Mouse (Mus musculus): Measurements from ENCODE around the gene Rnf43. TPM values are rescaled to one million over a fixed set of nuclear protein-coding genes. Genes with fewer than 3 reads are reported as not detected.

Gene Rnf43
- polyA plus RNA-seq, 1 experiment from 2014 or later = 0.54 TPM

GRCm38 (mm10) chr11:87720324-87720723 lies 57.8 kb downstream of the Rnf43 start:
- WGBS = 61% methylated on average over 9 of the region's 9 CpGs
- Histone ChIP-seq H3K36me3 (no peaks in the 10 kb centered on the region), H3K27me3 (replicated peaks) (no peaks in the 10 kb centered on the region), H3K27ac (replicated peaks) (no peak overlapping the region), H3K9ac (replicated peaks) (no peak overlapping the region), H3K4me2 (no peak overlapping the region), H3K4me1 (no peaks in the 10 kb centered on the region), H3K9me3 (replicated peaks) (no peaks in the 10 kb centered on the region), H3K4me3 (replicated peaks) (no peak overlapping the region)
- ATAC-seq (ENCODE audit: low FRiP score) = no peak

GRCm38 (mm10) chr11:87720839-87721238 lies 58.3 kb downstream of the Rnf43 start:
- no peak for ATAC-seq (ENCODE audit: low FRiP score)
- 79% methylated on average over 9 of the region's 9 CpGs for WGBS
- H3K36me3 ChIP-seq = no peaks in the 10 kb centered on the region
- H3K4me3 ChIP-seq (replicated peaks) = no peak overlapping the region
- no peak overlapping the region for H3K27ac ChIP-seq (replicated peaks)
- H3K9ac ChIP-seq (replicated peaks) = no peak overlapping the region
- no peaks in the 10 kb centered on the region for H3K27me3 ChIP-seq (replicated peaks)
- H3K4me1 ChIP-seq = 0 out of 2 replicates have a peak, but pooled peaks cover under 1% of the 10 kb centered on the region
- H3K4me2 ChIP-seq = no peak overlapping the region
- no peaks in the 10 kb centered on the region for H3K9me3 ChIP-seq (replicated peaks)

GRCm38 (mm10) chr11:87722168-87722567 lies 59.6 kb downstream of the Rnf43 start:
- no peak overlapping the region for H3K4me2 ChIP-seq
- no peak overlapping the region for H3K9ac ChIP-seq (replicated peaks)
- H3K9me3 ChIP-seq (replicated peaks) = no peaks in the 10 kb centered on the region
- H3K4me3 ChIP-seq (replicated peaks) = no peak overlapping the region
- 0 out of 2 replicates have a peak, but pooled peaks cover 7% of the 10 kb centered on the region for H3K4me1 ChIP-seq
- no peak for ATAC-seq (ENCODE audit: low FRiP score)
- H3K36me3 ChIP-seq = no peaks in the 10 kb centered on the region
- 86% methylated on average over 3 of the region's 3 CpGs for WGBS
- H3K27me3 ChIP-seq (replicated peaks) = no peaks in the 10 kb centered on the region
- no peak overlapping the region for H3K27ac ChIP-seq (replicated peaks)

DNA sequence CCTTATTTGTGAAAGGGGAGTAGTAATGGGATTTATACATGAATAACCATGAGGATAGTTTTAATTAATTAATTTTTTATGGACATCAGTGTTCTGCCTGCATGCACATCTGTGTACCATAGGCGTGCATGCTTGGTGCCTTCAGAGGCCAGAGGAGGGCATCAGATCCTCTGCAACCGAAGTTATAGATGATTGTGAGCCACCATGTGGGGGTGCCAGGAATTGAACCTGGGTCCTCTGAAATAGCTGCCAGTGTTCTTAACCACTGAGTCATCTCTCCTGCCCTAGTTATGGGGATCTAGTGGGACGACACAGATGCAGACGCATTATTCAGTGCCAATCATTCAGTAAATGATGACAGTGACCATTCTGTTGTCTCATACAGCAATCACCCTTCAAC lies 60.4 kb downstream of the Rnf43 start:
- H3K9ac ChIP-seq (replicated peaks) = no peak overlapping the region
- WGBS = 84% methylated on average over 4 of the region's 4 CpGs

GRCm38 (mm10) chr11:87725515-87725914 lies 63.0 kb downstream of the Rnf43 start:
- Histone ChIP-seq H3K4me3 (replicated peaks) (no peak overlapping the region), H3K27me3 (replicated peaks) (no peaks in the 10 kb centered on the region), H3K4me2 (no peak overlapping the region), H3K36me3 (no peaks in the 10 kb centered on the region), H3K27ac (replicated peaks) (no peak overlapping the region), H3K9ac (replicated peaks) (no peak overlapping the region), H3K4me1 (0 out of 2 replicates have a peak, but pooled peaks cover 7% of the 10 kb centered on the region), H3K9me3 (replicated peaks) (no peaks in the 10 kb centered on the region)
- no peak for ATAC-seq (ENCODE audit: low FRiP score)

More for the DNA sequence above, 60.4 kb downstream of the Rnf43 start:
- Histone ChIP-seq H3K4me2 (no peak overlapping the region), H3K27me3 (replicated peaks) (no peaks in the 10 kb centered on the region), H3K9me3 (replicated peaks) (no peaks in the 10 kb centered on the region), H3K27ac (replicated peaks) (no peak overlapping the region), H3K36me3 (no peaks in the 10 kb centered on the region), H3K4me3 (replicated peaks) (no peak overlapping the region), H3K4me1 (0 out of 2 replicates have a peak, but pooled peaks cover 7% of the 10 kb centered on the region)
- ATAC-seq (ENCODE audit: low FRiP score) = no peak

GRCm38 (mm10) chr11:87725964-87726562 lies 63.5 kb downstream of the Rnf43 start:
- no peak for ATAC-seq (ENCODE audit: low FRiP score)
- Histone ChIP-seq H3K4me3 (replicated peaks) (no peak overlapping the region), H3K4me1 (0 out of 2 replicates have a peak, but pooled peaks cover 7% of the 10 kb centered on the region), H3K36me3 (no peaks in the 10 kb centered on the region), H3K27ac (replicated peaks) (no peak overlapping the region; the same call in 1 of the 2 replicates), H3K9ac (replicated peaks) (no peak overlapping the region), H3K4me2 (no peak overlapping the region), H3K9me3 (replicated peaks) (no peaks in the 10 kb centered on the region), H3K27me3 (replicated peaks) (no peaks in the 10 kb centered on the region)
- 26% methylated on average over 6 of the region's 6 CpGs for WGBS

DNA sequence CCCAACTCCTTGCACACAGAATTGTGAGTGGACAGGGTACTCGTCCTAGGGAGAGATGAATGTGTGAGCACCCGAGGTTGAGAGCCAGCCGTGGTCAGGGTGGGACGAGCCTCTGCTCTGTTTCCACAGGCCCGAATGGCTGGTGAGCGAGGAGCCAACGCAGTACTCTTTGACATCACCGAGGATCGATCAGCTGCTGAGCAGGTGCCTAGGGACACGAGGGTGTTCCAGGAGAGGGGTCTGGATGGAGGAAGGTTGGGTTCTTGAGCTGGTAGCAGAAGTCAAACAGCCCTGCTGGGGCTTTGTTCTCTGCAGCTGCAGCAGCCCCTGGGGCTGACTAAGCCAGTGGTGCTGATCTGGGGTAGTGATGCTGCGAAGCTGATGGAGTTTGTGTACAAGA lies 64.5 kb downstream of the Rnf43 start:
- ATAC-seq (ENCODE audit: low FRiP score) = no peak
- H3K27ac ChIP-seq (replicated peaks) = no peak overlapping the region
- no peak overlapping the region for H3K4me3 ChIP-seq (replicated peaks)
- H3K36me3 ChIP-seq = no peaks in the 10 kb centered on the region
- H3K4me1 ChIP-seq = 0 out of 2 replicates have a peak, but pooled peaks cover 7% of the 10 kb centered on the region
- no peaks in the 10 kb centered on the region for H3K27me3 ChIP-seq (replicated peaks)
- no peaks in the 10 kb centered on the region for H3K9me3 ChIP-seq (replicated peaks)
- no peak overlapping the region for H3K4me2 ChIP-seq
- WGBS = 72% methylated on average over 11 of the region's 11 CpGs
- no peak overlapping the region for H3K9ac ChIP-seq (replicated peaks)

DNA sequence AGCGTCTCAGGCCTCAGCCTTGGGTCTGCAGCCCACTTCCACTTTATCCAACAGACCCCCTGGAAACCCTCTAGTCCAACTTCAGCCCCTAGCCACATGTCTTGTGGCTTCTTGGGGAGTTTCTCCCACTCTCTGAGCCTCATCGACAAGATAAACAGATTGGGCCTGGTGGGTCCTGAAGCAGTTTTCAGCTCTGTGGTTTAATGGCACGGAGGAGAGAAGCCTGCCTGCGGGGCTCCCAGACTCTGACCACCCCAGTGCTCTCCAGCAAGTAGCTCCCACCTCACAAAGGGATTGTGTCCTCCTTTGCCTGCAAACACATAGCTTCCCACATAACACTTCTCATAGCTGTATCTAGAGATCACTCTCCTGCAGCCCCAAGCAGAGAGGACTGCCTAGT lies 64.9 kb downstream of the Rnf43 start:
- Histone ChIP-seq H3K27me3 (replicated peaks) (no peaks in the 10 kb centered on the region), H3K9ac (replicated peaks) (no peak overlapping the region), H3K9me3 (replicated peaks) (no peaks in the 10 kb centered on the region), H3K4me1 (0 out of 2 replicates have a peak, but pooled peaks cover 7% of the 10 kb centered on the region), H3K4me3 (replicated peaks) (no peak overlapping the region), H3K36me3 (no peaks in the 10 kb centered on the region), H3K4me2 (no peak overlapping the region), H3K27ac (replicated peaks) (no peak overlapping the region)
- ATAC-seq (ENCODE audit: low FRiP score) = no peak
- 79% methylated on average over 4 of the region's 4 CpGs for WGBS

GRCm38 (mm10) chr11:87728850-87729592 lies 66.5 kb downstream of the Rnf43 start:
- WGBS = 79% methylated on average over 18 of the region's 18 CpGs
- H3K9me3 ChIP-seq (replicated peaks) = no peaks in the 10 kb centered on the region
- H3K27me3 ChIP-seq (replicated peaks) = no peaks in the 10 kb centered on the region
- ATAC-seq (ENCODE audit: low FRiP score) = no peak
- H3K4me2 ChIP-seq = no peak overlapping the region
- H3K4me3 ChIP-seq (replicated peaks) = no peak overlapping the region
- no peaks in the 10 kb centered on the region for H3K36me3 ChIP-seq
- no peak overlapping the region for H3K27ac ChIP-seq (replicated peaks)
- H3K4me1 ChIP-seq = 0 out of 2 replicates have a peak, but pooled peaks cover 7% of the 10 kb centered on the region
- no peak overlapping the region for H3K9ac ChIP-seq (replicated peaks)

- H3K27me3 ChIP-seq (replicated peaks) = no peaks in the 10 kb centered on the region
- H3K4me1 ChIP-seq = 0 out of 2 replicates have a peak, but pooled peaks cover 7% of the 10 kb centered on the region
- ATAC-seq (ENCODE audit: low FRiP score) = no peak
- no peak overlapping the region for H3K27ac ChIP-seq (replicated peaks)
- 93% methylated on average over 13 of the region's 13 CpGs for WGBS
- H3K4me2 ChIP-seq = no peak overlapping the region
- no peaks in the 10 kb centered on the region for H3K36me3 ChIP-seq
- no peak overlapping the region for H3K4me3 ChIP-seq (replicated peaks)
- H3K9me3 ChIP-seq (replicated peaks) = no peaks in the 10 kb centered on the region
- H3K9ac ChIP-seq (replicated peaks) = no peak overlapping the region
Observed at GRCm38 (mm10) chr11:87729593-87730185, 67.2 kb downstream of the Rnf43 start.

DNA sequence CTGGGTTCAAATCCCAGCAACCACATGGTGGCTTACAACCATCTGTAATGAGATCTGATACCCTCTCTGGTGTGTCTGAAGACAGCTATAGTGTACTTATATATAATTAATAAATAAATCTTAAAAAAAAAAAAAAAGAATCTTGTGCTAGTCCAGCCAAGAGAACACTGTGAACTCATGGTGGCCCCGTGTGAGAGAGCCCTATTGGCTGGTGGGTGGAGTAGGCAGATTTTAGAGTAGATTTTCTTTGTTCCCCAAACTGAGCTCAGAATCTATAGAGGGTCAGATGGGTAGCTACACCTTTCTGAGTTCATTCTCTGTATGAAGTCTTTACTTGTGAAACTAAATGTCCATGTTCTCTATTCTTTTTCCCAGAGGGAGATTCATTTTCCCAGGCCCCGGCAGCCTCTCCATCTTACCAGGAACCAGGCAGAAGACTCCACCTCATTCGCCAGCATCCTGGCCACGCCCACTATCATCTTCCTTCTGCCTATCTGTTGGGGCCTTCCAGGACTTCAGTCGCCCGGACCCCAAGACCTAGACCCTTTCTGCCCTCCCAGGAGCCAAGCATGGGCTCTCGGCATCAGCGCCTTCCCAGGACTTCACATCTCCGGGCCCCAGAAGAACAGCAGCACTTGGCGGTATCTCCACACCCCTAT lies 68.3 kb downstream of the Rnf43 start:
- no peak for ATAC-seq (ENCODE audit: low FRiP score)
- H3K9ac ChIP-seq (replicated peaks) = no peak overlapping the region

More for the DNA sequence above, 68.3 kb downstream of the Rnf43 start:
- no peaks in the 10 kb centered on the region for H3K27me3 ChIP-seq (replicated peaks)
- H3K4me3 ChIP-seq (replicated peaks) = no peak overlapping the region
- H3K27ac ChIP-seq (replicated peaks) = no peak overlapping the region
- no peak overlapping the region for H3K4me2 ChIP-seq
- H3K9me3 ChIP-seq (replicated peaks) = no peaks in the 10 kb centered on the region
- 80% methylated on average over 10 of the region's 10 CpGs for WGBS
- no peaks in the 10 kb centered on the region for H3K36me3 ChIP-seq
- H3K4me1 ChIP-seq = 0 out of 2 replicates have a peak, but pooled peaks cover 7% of the 10 kb centered on the region

All from neural tube, embryonic 15.5 days (tissue).